8 mouse cellular contexts compared by ENCODE assay signal in the genomic region with DNA sequence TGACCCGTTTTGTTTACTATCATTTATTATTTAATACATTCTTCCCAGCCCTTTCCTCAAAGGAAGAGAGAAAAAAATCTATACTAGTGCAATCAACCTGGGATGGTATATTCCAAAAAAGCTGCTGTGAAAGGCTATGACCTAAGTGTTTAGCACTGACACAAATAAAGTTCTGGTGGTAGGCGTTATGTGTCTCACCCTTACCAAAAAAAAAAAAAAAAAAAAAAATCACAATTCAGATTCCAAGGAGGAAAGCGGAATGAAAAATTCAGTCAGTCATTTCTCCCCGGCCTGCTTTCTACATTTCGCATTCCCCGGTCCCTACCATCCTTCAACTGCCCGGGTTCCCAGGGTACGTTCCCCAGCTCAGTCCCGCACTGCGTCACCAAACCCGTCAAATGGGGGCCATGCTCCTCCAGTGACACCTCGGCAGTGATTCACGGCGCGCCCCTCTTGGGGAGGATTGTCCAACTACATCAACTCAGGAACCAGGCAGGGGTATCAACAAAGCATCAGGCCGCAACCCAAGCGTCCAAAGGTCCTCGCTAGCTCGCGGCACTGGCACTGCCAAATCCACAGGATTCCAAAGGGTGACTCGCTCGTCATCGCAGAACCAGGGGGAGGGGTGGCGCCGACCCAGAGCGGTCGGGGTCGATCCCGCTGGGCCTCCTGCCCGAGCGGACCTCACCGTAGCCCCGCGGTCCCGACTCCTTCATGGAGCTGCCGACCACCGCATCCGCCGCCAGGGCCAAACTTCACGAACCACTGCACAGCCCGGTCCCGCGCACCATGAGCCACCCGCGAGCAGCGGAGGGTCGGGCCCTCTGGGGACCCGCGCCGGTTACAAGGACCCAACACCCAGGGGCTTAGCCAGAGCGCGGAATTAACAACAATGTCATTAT. TPM values are rescaled to one million over a fixed set of nuclear protein-coding genes. Genes with fewer than 3 reads are reported as not detected.
DNase-seq lines count a peak whose midpoint lies in the region; ATAC-seq and TF ChIP-seq lines count a peak whose summit lies in the region.

No protein-coding gene starts in this region.

- intact Hi-C loops in left cerebral cortex, postnatal 25 days (cut with DNase I): loop anchor here (2.0 to 10.0 kb wide), 4 partner anchors 40 to 266 kb away; a partner anchor contains a TSS

- peak overlapping the region; percentile 98 for H3K27ac ChIP-seq in intestine, postnatal 0 days (ENCODE audit: low read depth, low read length)

- H3K4me1 ChIP-seq in intestine, postnatal 0 days (replicated peaks; ENCODE audit: control insufficient read depth, insufficient read depth, low read length): no peaks in the 10 kb centered on the region

- H3K9ac ChIP-seq in intestine, postnatal 0 days (ENCODE audit: low read depth, low read length): peak overlapping the region; percentile 97

- no peaks in the 10 kb centered on the region for H3K9me3 ChIP-seq in intestine, postnatal 0 days (ENCODE audit: control insufficient read depth)

- peak; percentile 65 for ATAC-seq in granulocyte monocyte progenitor cell, adult 5-6 weeks (replicated peaks; ENCODE audit: poor library complexity, severe bottlenecking)
- peak; percentile 71 for ATAC-seq in intestine, postnatal 0 days
- ATAC-seq in megakaryocyte progenitor cell, adult 5-6 weeks (replicated peaks; ENCODE audit: poor library complexity): peak; percentile 59
- ATAC-seq in activated CD4-positive, CD25-positive, alpha-beta regulatory T cell, adult 4 months: no peak

- no peaks in the 10 kb centered on the region for H3K36me3 ChIP-seq in intestine, postnatal 0 days (ENCODE audit: control insufficient read depth, insufficient read depth)

- DNase-seq in adrenal gland, postnatal 14 days: peak; percentile 69
- peak; percentile 77 for DNase-seq in embryo, embryonic 9.5 days (ENCODE audit: extremely low spot score)
- DNase-seq in left cerebral cortex, postnatal 25 days (ENCODE audit: low spot score in 2 of 2): peak; percentile 63 to 75
- DNase-seq in right cerebral cortex, postnatal 14 days: peak; percentile 67

- H3K4me3 ChIP-seq in intestine, postnatal 0 days (ENCODE audit: low read depth, low read length): peak overlapping the region; percentile 94

- H3K27me3 ChIP-seq in intestine, postnatal 0 days (replicated peaks; ENCODE audit: control insufficient read depth, insufficient read depth, low read length): no peaks in the 10 kb centered on the region

- H3K4me2 ChIP-seq in intestine, postnatal 0 days (replicated peaks; ENCODE audit: low read depth): peak overlapping the region; percentile 71

- TF ChIP-seq CTCF in intestine, postnatal 0 days (IDR thresholded peaks at IDR 0.05; ENCODE audit: low read depth): no peak; the same call in 1 of the 2 replicates

- WGBS in intestine, postnatal 0 days: 1% methylated on average over 52 of the region's 52 CpGs

RNA-seq across cellular contexts. Expression of a gene that starts 1.1 kb away (rescaled TPM):
- 16.3 and 20.1 TPM in 2 replicates for total RNA-seq in adrenal gland, postnatal 14 days (2021)
- total RNA-seq in granulocyte monocyte progenitor cell, adult 5-6 weeks (2014; fragmentation: Nextera tagmentation): 2.0 and 4.0 TPM in 2 replicates
- 0.67 and 0.95 TPM in 2 replicates for total RNA-seq in granulocyte monocyte progenitor cell, adult 5-6 weeks (2017)
- polyA plus RNA-seq in intestine, postnatal 0 days (2015; fragmentation: Nextera tagmentation; extraction: Ambion mirVana): 9.6 and 12.7 TPM in 2 replicates
- total RNA-seq in left cerebral cortex, postnatal 25 days (2021): 10 to 100 TPM; 65.8 to 69.4 TPM
- total RNA-seq in megakaryocyte progenitor cell, adult 5-6 weeks (2015): 2.6 and 3.1 TPM in 2 replicates
- total RNA-seq in megakaryocyte progenitor cell, adult 5-6 weeks (2017): 2.3 and 4.3 TPM in 2 replicates
- under 1 TPM; 0.45 to 0.98 TPM for polyA plus RNA-seq in activated CD4-positive, CD25-positive, alpha-beta regulatory T cell, adult 4 months (2017; shearing (Covaris generic))

RNA-seq across cellular contexts. Expression of a gene that starts 29.5 kb away (rescaled TPM):
- total RNA-seq in adrenal gland, postnatal 14 days (2021): not detected in 2 replicates
- total RNA-seq in granulocyte monocyte progenitor cell, adult 5-6 weeks (2014; fragmentation: Nextera tagmentation): not detected in 2 replicates
- not detected in 2 replicates for total RNA-seq in granulocyte monocyte progenitor cell, adult 5-6 weeks (2017)
- not detected in 2 replicates for polyA plus RNA-seq in intestine, postnatal 0 days (2015; fragmentation: Nextera tagmentation; extraction: Ambion mirVana)
- not detected for total RNA-seq in left cerebral cortex, postnatal 25 days (2021)
- total RNA-seq in megakaryocyte progenitor cell, adult 5-6 weeks (2015): not detected in 2 replicates
- total RNA-seq in megakaryocyte progenitor cell, adult 5-6 weeks (2017): not detected in 2 replicates
- not detected for polyA plus RNA-seq in activated CD4-positive, CD25-positive, alpha-beta regulatory T cell, adult 4 months (2017; shearing (Covaris generic))

RNA-seq across cellular contexts. Expression of a gene that starts 39.2 kb away (rescaled TPM):
- total RNA-seq in adrenal gland, postnatal 14 days (2021): 32.2 and 55.5 TPM in 2 replicates
- total RNA-seq in granulocyte monocyte progenitor cell, adult 5-6 weeks (2014; fragmentation: Nextera tagmentation): 7.8 and 23.3 TPM in 2 replicates
- total RNA-seq in granulocyte monocyte progenitor cell, adult 5-6 weeks (2017): 6.1 and 10.3 TPM in 2 replicates
- 8.3 and 11.6 TPM in 2 replicates for polyA plus RNA-seq in intestine, postnatal 0 days (2015; fragmentation: Nextera tagmentation; extraction: Ambion mirVana)
- total RNA-seq in left cerebral cortex, postnatal 25 days (2021): 1 to 10 TPM; 1.9 to 3.4 TPM
- total RNA-seq in megakaryocyte progenitor cell, adult 5-6 weeks (2015): 8.2 and 21.1 TPM in 2 replicates
- 6.9 and 10.8 TPM in 2 replicates for total RNA-seq in megakaryocyte progenitor cell, adult 5-6 weeks (2017)
- polyA plus RNA-seq in activated CD4-positive, CD25-positive, alpha-beta regulatory T cell, adult 4 months (2017; shearing (Covaris generic)): 10 to 100 TPM; 75.2 to 93.2 TPM
